Mouse (Mus musculus): ENCODE measurements around the gene Atp1a2. TPM values are rescaled to one million over a fixed set of nuclear protein-coding genes. Genes with fewer than 3 reads are reported as not detected.

Gene Atp1a2
- total RNA-seq, 1 experiment: 0.31 TPM

GRCm38 (mm10) chr1:172324725-172325124 is 26.9 kb upstream of the Atp1a2 start:
- in situ Hi-C loops (cut with MboI; ENCODE audit: low sequenced_read_pairs in 2 of 2, unreplicated experiment in 2 of 2): no loop called here
- no peak overlapping the region for H3K27ac ChIP-seq (ENCODE audit: insufficient read depth, low read depth, low read length, poor library complexity, severe bottlenecking)
- H3K4me3 ChIP-seq (ENCODE audit: insufficient read depth in 1 of 2, low read depth in 1 of 2, low read length in 2 of 2, poor library complexity in 1 of 2, severe bottlenecking in 1 of 2): no peak overlapping the region
- H3K9ac ChIP-seq (ENCODE audit: insufficient read depth, low read depth, low read length, poor library complexity, severe bottlenecking): peak overlapping the region; percentile 45; the same call in 1 of the 2 replicates
- no peaks in the 10 kb centered on the region for H3K9me3 ChIP-seq (ENCODE audit: control insufficient read depth, insufficient read depth, low read depth, low read length)
- no peak for TF ChIP-seq CHD2 (IDR thresholded peaks at IDR 0.05; ENCODE audit: low read depth, low read length)
- peak; percentile 65; the same call in 1 of the 2 replicates for TF ChIP-seq ZC3H11A (IDR thresholded peaks at IDR 0.05; ENCODE audit: borderline replicate concordance, low read depth, low read length)
- TF ChIP-seq HCFC1 (IDR thresholded peaks at IDR 0.05; ENCODE audit: borderline replicate concordance, insufficient read depth, low read length): no peak
- no peaks in the 10 kb centered on the region for H3K36me3 ChIP-seq (ENCODE audit: control insufficient read depth, insufficient read depth, low read length, poor library complexity, severe bottlenecking)
- DNase-seq (ENCODE audit: low read depth, low spot score): peak; percentile 87
- peaks cover 0 to 17% of the 10 kb centered on the region in 2 experiments; a peak in 2 of 4 replicates for H3K4me1 ChIP-seq (ENCODE audit: control insufficient read depth in 2 of 2, insufficient read depth in 2 of 2, low read length in 2 of 2, poor library complexity in 1 of 2)

GRCm38 (mm10) chr1:172323801-172324359 is 26.0 kb upstream of the Atp1a2 start:
- TF ChIP-seq CHD2 (IDR thresholded peaks at IDR 0.05; ENCODE audit: low read depth, low read length): no peak
- TF ChIP-seq ZC3H11A (IDR thresholded peaks at IDR 0.05; ENCODE audit: borderline replicate concordance, low read depth, low read length): no peak
- no peak for TF ChIP-seq MAFK (IDR thresholded peaks at IDR 0.05; ENCODE audit: insufficient read depth, low read depth, low read length)
- TF ChIP-seq HCFC1 (IDR thresholded peaks at IDR 0.05; ENCODE audit: borderline replicate concordance, insufficient read depth, low read length): no peak
- no peak for TF ChIP-seq ZNF384 (IDR thresholded peaks at IDR 0.05; ENCODE audit: low read depth, low read length)
- no peak for DNase-seq (ENCODE audit: low read depth, low spot score)
- Histone ChIP-seq H3K4me1 (ENCODE audit: control insufficient read depth in 2 of 2, insufficient read depth in 2 of 2, low read length in 2 of 2, poor library complexity in 1 of 2) (peaks cover 0 to 21% of the 10 kb centered on the region in 2 experiments; a peak in 2 of 4 replicates), H3K27ac (ENCODE audit: insufficient read depth, low read depth, low read length, poor library complexity, severe bottlenecking) (no peak overlapping the region), H3K4me3 (ENCODE audit: insufficient read depth in 1 of 2, low read depth in 1 of 2, low read length in 2 of 2, poor library complexity in 1 of 2, severe bottlenecking in 1 of 2) (no peak overlapping the region), H3K9me3 (ENCODE audit: control insufficient read depth, insufficient read depth, low read depth, low read length) (no peaks in the 10 kb centered on the region), H3K36me3 (ENCODE audit: control insufficient read depth, insufficient read depth, low read length, poor library complexity, severe bottlenecking) (no peaks in the 10 kb centered on the region), H3K9ac (ENCODE audit: insufficient read depth, low read depth, low read length, poor library complexity, severe bottlenecking) (no peak overlapping the region)
- in situ Hi-C loops (cut with MboI; ENCODE audit: low sequenced_read_pairs in 2 of 2, unreplicated experiment in 2 of 2): no loop called here

- H3K4me1 ChIP-seq (ENCODE audit: control insufficient read depth in 2 of 2, insufficient read depth in 2 of 2, low read length in 2 of 2, poor library complexity in 1 of 2): peaks cover 0 to 26% of the 10 kb centered on the region in 2 experiments; a peak in 2 of 4 replicates
- no peak overlapping the region for H3K4me3 ChIP-seq (ENCODE audit: insufficient read depth in 1 of 2, low read depth in 1 of 2, low read length in 2 of 2, poor library complexity in 1 of 2, severe bottlenecking in 1 of 2)
- H3K9me3 ChIP-seq (ENCODE audit: control insufficient read depth, insufficient read depth, low read depth, low read length): no peaks in the 10 kb centered on the region
- no peak overlapping the region for H3K9ac ChIP-seq (ENCODE audit: insufficient read depth, low read depth, low read length, poor library complexity, severe bottlenecking)
- no peaks in the 10 kb centered on the region; the same call in 1 of the 2 replicates for H3K36me3 ChIP-seq (ENCODE audit: control insufficient read depth, insufficient read depth, low read length, poor library complexity, severe bottlenecking)
- DNase-seq (ENCODE audit: low read depth, low spot score): no peak
- no peak for TF ChIP-seq ZC3H11A (IDR thresholded peaks at IDR 0.05; ENCODE audit: borderline replicate concordance, low read depth, low read length)
- TF ChIP-seq ZNF384 (IDR thresholded peaks at IDR 0.05; ENCODE audit: low read depth, low read length): no peak
- no peak for TF ChIP-seq HCFC1 (IDR thresholded peaks at IDR 0.05; ENCODE audit: borderline replicate concordance, insufficient read depth, low read length)
- TF ChIP-seq MAFK (IDR thresholded peaks at IDR 0.05; ENCODE audit: insufficient read depth, low read depth, low read length): no peak
- no peak for TF ChIP-seq CHD2 (IDR thresholded peaks at IDR 0.05; ENCODE audit: low read depth, low read length)
- H3K27ac ChIP-seq (ENCODE audit: insufficient read depth, low read depth, low read length, poor library complexity, severe bottlenecking): no peak overlapping the region
- in situ Hi-C loops (cut with MboI; ENCODE audit: low sequenced_read_pairs in 2 of 2, unreplicated experiment in 2 of 2): no loop called here
Measured at GRCm38 (mm10) chr1:172323298-172323697, 25.4 kb upstream of the Atp1a2 start.

- Histone ChIP-seq H3K4me3 (ENCODE audit: insufficient read depth in 1 of 2, low read depth in 1 of 2, low read length in 2 of 2, poor library complexity in 1 of 2, severe bottlenecking in 1 of 2) (no peak overlapping the region), H3K36me3 (ENCODE audit: control insufficient read depth, insufficient read depth, low read length, poor library complexity, severe bottlenecking) (no peaks in the 10 kb centered on the region; the same call in 1 of the 2 replicates), H3K4me1 (ENCODE audit: control insufficient read depth in 2 of 2, insufficient read depth in 2 of 2, low read length in 2 of 2, poor library complexity in 1 of 2) (peaks cover 1 to 30% of the 10 kb centered on the region in 2 experiments; a peak in 2 of 4 replicates), H3K9ac (ENCODE audit: insufficient read depth, low read depth, low read length, poor library complexity, severe bottlenecking) (no peak overlapping the region), H3K9me3 (ENCODE audit: control insufficient read depth, insufficient read depth, low read depth, low read length) (no peaks in the 10 kb centered on the region), H3K27ac (ENCODE audit: insufficient read depth, low read depth, low read length, poor library complexity, severe bottlenecking) (no peak overlapping the region)
- in situ Hi-C loops (cut with MboI; ENCODE audit: low sequenced_read_pairs in 2 of 2, unreplicated experiment in 2 of 2): no loop called here
- TF ChIP-seq MAFK (IDR thresholded peaks at IDR 0.05; ENCODE audit: insufficient read depth, low read depth, low read length) (no peak), CHD2 (IDR thresholded peaks at IDR 0.05; ENCODE audit: low read depth, low read length) (no peak), ZC3H11A (IDR thresholded peaks at IDR 0.05; ENCODE audit: borderline replicate concordance, low read depth, low read length) (no peak), ZNF384 (IDR thresholded peaks at IDR 0.05; ENCODE audit: low read depth, low read length) (no peak), HCFC1 (IDR thresholded peaks at IDR 0.05; ENCODE audit: borderline replicate concordance, insufficient read depth, low read length) (no peak)
- DNase-seq (ENCODE audit: low read depth, low spot score): no peak
Measured at GRCm38 (mm10) chr1:172322725-172323124, 24.9 kb upstream of the Atp1a2 start.

All from ES-E14 (cell line).